ENCODE assay signal across 31 mouse cellular contexts in genomic region chr1:164977351-164977750, GRCm38 (mm10). TPM values are rescaled to one million over a fixed set of nuclear protein-coding genes. Genes with fewer than 3 reads are reported as not detected.
A peak's percentile ranks its signal among the peaks of the same experiment; 100 is the strongest.
DNase-seq lines count a peak whose midpoint lies in the region; ATAC-seq and TF ChIP-seq lines count a peak whose summit lies in the region.
"Had no signal": no experiment of that assay in that cellular context is flagged by ENCODE, and none has a peak within 500 bp of the region (broad histone marks: within the 10 kb centered on the region; RNA-seq: fewer than 3 reads in every experiment).

No protein-coding gene starts in this region.

- no peak overlapping the region for H3K9ac ChIP-seq in intestine, embryonic 16.5 days (ENCODE audit: low read depth, low read length)
- no peak overlapping the region for H3K9ac ChIP-seq in midbrain, embryonic 11.5 days (ENCODE audit: low read length)
- H3K9ac ChIP-seq: embryonic facial prominence, embryonic 12.5 days; embryonic facial prominence, embryonic 15.5 days; forebrain, embryonic 12.5 days; forebrain, embryonic 15.5 days; heart, embryonic 12.5 days; heart, embryonic 15.5 days; hindbrain, embryonic 13.5 days; intestine, embryonic 15.5 days had no signal

- H3K4me2 ChIP-seq in intestine, embryonic 16.5 days (ENCODE audit: low read depth, low read length) = no peak overlapping the region
- H3K4me2 ChIP-seq in midbrain, embryonic 11.5 days = no peak overlapping the region
- H3K4me2 ChIP-seq: embryonic facial prominence, embryonic 12.5 days; embryonic facial prominence, embryonic 15.5 days; forebrain, embryonic 12.5 days; forebrain, embryonic 15.5 days; heart, embryonic 12.5 days; heart, embryonic 15.5 days; hindbrain, embryonic 13.5 days; intestine, embryonic 15.5 days had no signal

- H3K4me3 ChIP-seq in olfactory bulb, adult 2 months (ENCODE audit: insufficient read depth, low read depth, low read length) = no peak overlapping the region
- H3K4me3 ChIP-seq in intestine, embryonic 16.5 days (ENCODE audit: low read length) = no peak overlapping the region
- H3K4me3 ChIP-seq in midbrain, embryonic 11.5 days (ENCODE audit: low read depth, low read length) = no peak overlapping the region
- H3K4me3 ChIP-seq: embryonic facial prominence, embryonic 12.5 days; embryonic facial prominence, embryonic 15.5 days; erythroblast, embryonic 14.5 days; forebrain, embryonic 12.5 days; forebrain, embryonic 15.5 days; heart, embryonic 12.5 days; heart, embryonic 15.5 days; hindbrain, embryonic 10.5 days; hindbrain, embryonic 13.5 days; intestine, embryonic 15.5 days had no signal

- no peaks in the 10 kb centered on the region for H3K4me1 ChIP-seq in olfactory bulb, adult 2 months (ENCODE audit: control insufficient read depth, insufficient read depth, low read length)
- H3K4me1 ChIP-seq in intestine, embryonic 16.5 days (ENCODE audit: control insufficient read depth, insufficient read depth, low read length) = no peaks in the 10 kb centered on the region
- peaks cover 3% of the 10 kb centered on the region for H3K4me1 ChIP-seq in midbrain, embryonic 11.5 days (ENCODE audit: control insufficient read depth, insufficient read depth, low read length)
- H3K4me1 ChIP-seq: embryonic facial prominence, embryonic 12.5 days; embryonic facial prominence, embryonic 15.5 days; forebrain, embryonic 15.5 days; heart, embryonic 12.5 days; heart, embryonic 15.5 days; hindbrain, embryonic 13.5 days; intestine, embryonic 15.5 days had no signal

- peak; percentile 50 for DNase-seq in heart, adult 11 months
- DNase-seq in heart, adult 18-20 months = no peak
- peak; percentile 53 for DNase-seq in brain, adult 2 months (ENCODE audit: low read depth, low spot score)
- DNase-seq in midbrain, embryonic 11.5 days (ENCODE audit: low spot score, missing footprints) = no peak
- DNase-seq: adrenal gland, postnatal 10 days; cerebellum, adult 11 months; cerebellum, adult 2 months; cerebellum, adult 9-11 months; cerebellum, postnatal 25 days; gastrocnemius, postnatal 10 days; gastrocnemius, postnatal 36 days; heart, postnatal 10 days; heart, postnatal 36 days had no signal

- no peaks in the 10 kb centered on the region for H3K27me3 ChIP-seq in intestine, embryonic 16.5 days (replicated peaks; ENCODE audit: control insufficient read depth, insufficient read depth, low read length)
- no peaks in the 10 kb centered on the region for H3K27me3 ChIP-seq in midbrain, embryonic 11.5 days (ENCODE audit: control insufficient read depth, insufficient read depth, low read length)
- H3K27me3 ChIP-seq: embryonic facial prominence, embryonic 12.5 days; embryonic facial prominence, embryonic 15.5 days; forebrain, embryonic 12.5 days; forebrain, embryonic 15.5 days; heart, embryonic 12.5 days; heart, embryonic 15.5 days; hindbrain, embryonic 13.5 days; intestine, embryonic 15.5 days; Patski had no signal

- no peak for TF ChIP-seq CTCF in olfactory bulb, adult 2 months (IDR thresholded peaks at IDR 0.05; ENCODE audit: insufficient read depth, low read depth, low read length)

- peak overlapping the region; percentile 19; the same call in 1 of the 2 replicates for H3K27ac ChIP-seq in olfactory bulb, adult 2 months (ENCODE audit: insufficient read depth, low read depth, low read length)
- H3K27ac ChIP-seq in intestine, embryonic 16.5 days (ENCODE audit: low read length) = no peak overlapping the region
- H3K27ac ChIP-seq in midbrain, embryonic 11.5 days (ENCODE audit: low read depth, low read length) = no peak overlapping the region
- H3K27ac ChIP-seq: embryonic facial prominence, embryonic 12.5 days; embryonic facial prominence, embryonic 15.5 days; forebrain, embryonic 12.5 days; forebrain, embryonic 15.5 days; heart, embryonic 15.5 days; hindbrain, embryonic 10.5 days; hindbrain, embryonic 13.5 days; intestine, embryonic 15.5 days had no signal

- no peak for ATAC-seq in intestine, embryonic 16.5 days
- ATAC-seq in midbrain, embryonic 11.5 days (ENCODE audit: low FRiP score) = no peak
- ATAC-seq: forebrain, embryonic 15.5 days; hindbrain, embryonic 16.5 days; intestine, embryonic 15.5 days; Patski had no signal

- H3K9me3 ChIP-seq in intestine, embryonic 16.5 days (ENCODE audit: control insufficient read depth, low read length) = no peaks in the 10 kb centered on the region
- H3K9me3 ChIP-seq in midbrain, embryonic 11.5 days (ENCODE audit: control insufficient read depth, low read length) = no peaks in the 10 kb centered on the region
- H3K9me3 ChIP-seq: embryonic facial prominence, embryonic 12.5 days; embryonic facial prominence, embryonic 15.5 days; forebrain, embryonic 12.5 days; forebrain, embryonic 15.5 days; heart, embryonic 15.5 days; hindbrain, embryonic 10.5 days; hindbrain, embryonic 13.5 days; intestine, embryonic 15.5 days had no signal

- TF ChIP-seq POLR2A in olfactory bulb, adult 2 months (IDR thresholded peaks at IDR 0.05; ENCODE audit: insufficient read depth, low read depth, low read length) = no peak

- H3K36me3 ChIP-seq in intestine, embryonic 16.5 days (ENCODE audit: control insufficient read depth, insufficient read depth, low read length) = no peaks in the 10 kb centered on the region
- H3K36me3 ChIP-seq in midbrain, embryonic 11.5 days (ENCODE audit: control insufficient read depth, insufficient read depth, low read length) = no peaks in the 10 kb centered on the region
- H3K36me3 ChIP-seq: embryonic facial prominence, embryonic 12.5 days; embryonic facial prominence, embryonic 15.5 days; forebrain, embryonic 12.5 days; forebrain, embryonic 15.5 days; heart, embryonic 12.5 days; heart, embryonic 15.5 days; hindbrain, embryonic 10.5 days; hindbrain, embryonic 13.5 days; intestine, embryonic 15.5 days had no signal

RNA-seq across cellular contexts. Expression of gene Xcl1, which starts 42.0 kb away (rescaled TPM):
- under 1 TPM; 0.57 to 0.62 TPM for total RNA-seq in heart, adult 18-20 months (2021)
- polyA plus RNA-seq in olfactory bulb, adult 2 months (2012; ENCODE audit: insufficient read depth, insufficient read length, low replicate concordance, missing spikeins) = not detected in 2 replicates
- 0.46 and 1.1 TPM in 2 replicates for polyA plus RNA-seq in intestine, embryonic 16.5 days (2015; fragmentation: Nextera tagmentation; extraction: Ambion mirVana)
- not detected in 2 replicates for polyA plus RNA-seq in midbrain, embryonic 11.5 days (2014; fragmentation: Nextera tagmentation; extraction: Ambion mirVana)
- total RNA-seq: adrenal gland, adult 18-20 months; adrenal gland, postnatal 10 days; ES-E14; gastrocnemius, adult 18-20 months; gastrocnemius, postnatal 10 days; gastrocnemius, postnatal 36 days; granulocyte monocyte progenitor cell, adult 5-6 weeks; heart, postnatal 10 days; heart, postnatal 36 days had no signal
- polyA plus RNA-seq: cerebellum, adult 2 months; embryonic facial prominence, embryonic 12.5 days; embryonic facial prominence, embryonic 15.5 days; erythroblast, embryonic 14.5 days; forebrain, embryonic 12.5 days; forebrain, embryonic 15.5 days; heart, embryonic 12.5 days; hindbrain, embryonic 10.5 days; hindbrain, embryonic 13.5 days; hindbrain, embryonic 16.5 days; intestine, embryonic 15.5 days; Patski had no signal

Comparison
In these comparisons a context has a peak if more than half of its experiments do, and no peak if none do; other contexts are left out.
1. DNase-seq: peak in heart, adult 11 months (single experiment) and brain, adult 2 months (single experiment); none in heart, adult 18-20 months (0 of 2) and midbrain, embryonic 11.5 days (single experiment).